Mouse (Mus musculus): Measurements from ENCODE around the gene Skiv2l. TPM values are rescaled to one million over a fixed set of nuclear protein-coding genes. Genes with fewer than 3 reads are reported as not detected.
"Not testable (repeated sequence)": the region's sequence is repeated elsewhere in the genome, so short reads cannot be mapped to it uniquely, and the experiment has no call there.

The Skiv2l gene
- total and polyA plus RNA-seq, 3 experiments = 18.1 to 28.9 (median 26.8) TPM

DNA sequence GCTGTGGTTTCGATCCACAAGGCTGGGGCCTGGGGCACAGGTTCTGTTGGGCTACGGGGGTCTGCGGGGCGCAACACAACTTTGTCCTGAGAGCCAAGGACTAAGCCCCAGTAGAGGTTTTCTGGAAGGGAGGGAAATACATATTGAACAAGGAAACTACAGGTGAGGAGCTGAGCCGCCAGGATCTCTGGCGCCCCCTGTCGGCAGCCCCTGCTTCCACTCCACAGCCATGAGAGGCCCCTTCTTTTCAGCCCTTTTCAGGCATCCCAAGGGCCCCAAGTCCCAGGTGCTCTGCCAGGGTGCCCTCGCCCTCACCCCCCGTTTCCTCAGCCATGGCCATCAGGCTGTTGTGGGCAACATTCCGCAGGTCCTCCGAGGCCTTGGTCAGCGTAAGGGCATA is 36.3 kb downstream of the Skiv2l start:
- H3K9ac ChIP-seq (ENCODE audit: low read depth, low read length); H3K27me3 ChIP-seq (ENCODE audit: control insufficient read depth, insufficient read depth, low read length); H3K36me3 ChIP-seq (ENCODE audit: control insufficient read depth, insufficient read depth, low read length); H3K4me3 ChIP-seq; H3K27ac ChIP-seq; H3K4me1 ChIP-seq (ENCODE audit: control insufficient read depth, insufficient read depth, low read length); H3K79me2 ChIP-seq (replicated peaks; ENCODE audit: control insufficient read depth, insufficient read depth, low read length): not testable (repeated sequence)
- DNase-seq = peak; percentile 21 to 58
- TF ChIP-seq CTCF (IDR thresholded peaks at IDR 0.05) = peak; percentile 82
- intact Hi-C loops (cut with DNase I) = loop anchor here (2.0 kb wide), 1 partner anchor 81 kb away; no protein-coding TSS in a partner anchor
- WGBS = 58% methylated on average over 12 of the region's 12 CpGs

DNA sequence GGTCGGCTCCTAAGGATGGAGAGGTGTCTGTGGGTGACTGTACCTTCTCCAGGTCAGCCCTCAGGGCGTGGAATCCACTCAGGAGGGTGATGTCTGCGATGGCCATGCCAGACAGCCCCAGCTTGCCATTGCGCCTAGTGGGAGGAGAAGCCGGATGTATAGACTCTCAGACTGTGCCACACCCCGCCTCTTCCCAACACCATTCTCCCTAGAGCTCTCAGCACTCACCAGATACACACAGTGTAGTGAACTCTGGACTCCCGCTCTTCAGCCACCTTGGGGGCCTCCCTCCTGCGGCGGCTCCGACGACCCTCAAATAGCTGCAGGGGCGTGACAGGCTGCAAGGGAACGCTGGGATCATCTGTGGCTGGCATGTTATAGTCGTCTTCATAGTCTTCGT is 38.7 kb downstream of the Skiv2l start:
- intact Hi-C loops (cut with DNase I) = no loop called here
- no peak overlapping the region for H3K9ac ChIP-seq (ENCODE audit: low read depth, low read length)
- 69% methylated on average over 15 of the region's 15 CpGs for WGBS
- no peak overlapping the region for H3K4me3 ChIP-seq
- H3K36me3 ChIP-seq (ENCODE audit: control insufficient read depth, insufficient read depth, low read length) = no peaks in the 10 kb centered on the region
- TF ChIP-seq EP300 (IDR thresholded peaks at IDR 0.05; ENCODE audit: insufficient read depth, low read depth, low read length) = no peak
- DNase-seq = no peak
- no peaks in the 10 kb centered on the region for H3K27me3 ChIP-seq (ENCODE audit: control insufficient read depth, insufficient read depth, low read length)
- no peaks in the 10 kb centered on the region for H3K4me1 ChIP-seq (ENCODE audit: control insufficient read depth, insufficient read depth, low read length)
- H3K79me2 ChIP-seq (replicated peaks; ENCODE audit: control insufficient read depth, insufficient read depth, low read length) = no peaks in the 10 kb centered on the region
- H3K27ac ChIP-seq = no peak overlapping the region

DNA sequence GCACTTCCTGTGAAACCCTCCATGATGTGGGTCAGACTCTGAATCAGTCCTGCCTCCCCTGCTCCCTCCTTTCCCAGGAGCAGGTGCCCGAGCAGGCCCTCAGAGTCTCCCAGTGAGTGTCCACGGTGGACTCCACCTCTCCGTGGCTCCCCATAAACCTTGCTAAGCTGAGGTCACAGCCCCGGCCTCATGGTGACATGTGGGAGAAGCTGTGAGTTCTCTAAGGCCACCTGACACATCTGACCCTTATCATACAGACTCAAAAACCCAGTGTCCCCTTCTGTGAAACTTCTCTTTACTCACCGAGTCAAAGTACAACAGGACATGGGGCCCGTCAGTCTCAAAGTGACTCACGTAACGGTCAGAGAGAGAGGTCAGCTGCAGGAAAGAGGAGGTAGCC is 39.2 kb downstream of the Skiv2l start:
- 78% methylated on average over 8 of the region's 8 CpGs for WGBS
- DNase-seq; H3K9ac ChIP-seq (ENCODE audit: low read depth, low read length); intact Hi-C loops (cut with DNase I); H3K27me3 ChIP-seq (ENCODE audit: control insufficient read depth, insufficient read depth, low read length); H3K79me2 ChIP-seq (replicated peaks; ENCODE audit: control insufficient read depth, insufficient read depth, low read length); H3K4me3 ChIP-seq; H3K36me3 ChIP-seq (ENCODE audit: control insufficient read depth, insufficient read depth, low read length); H3K4me1 ChIP-seq (ENCODE audit: control insufficient read depth, insufficient read depth, low read length); H3K27ac ChIP-seq: not testable (repeated sequence)

DNA sequence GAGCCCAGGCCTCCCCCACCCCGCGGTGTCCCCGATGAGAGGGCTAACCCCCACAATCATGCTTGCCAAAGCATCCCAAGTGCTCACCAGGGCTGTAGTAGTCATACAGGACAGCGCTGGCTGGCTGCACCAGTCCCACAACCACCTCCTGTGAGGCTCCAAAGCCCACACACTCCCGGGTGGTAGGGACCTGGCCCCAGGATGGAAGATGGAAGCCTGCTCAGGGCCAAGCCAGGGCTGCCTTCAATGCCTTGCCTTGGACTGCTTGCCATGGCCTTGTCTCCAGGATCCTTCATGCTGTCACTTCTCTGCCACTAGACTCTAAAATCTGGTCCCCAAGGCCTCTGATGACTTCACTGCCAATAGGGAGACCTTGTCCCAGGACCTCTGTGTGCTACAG is 39.6 kb downstream of the Skiv2l start:
- WGBS = 71% methylated on average over 5 of the region's 5 CpGs
- H3K79me2 ChIP-seq (replicated peaks; ENCODE audit: control insufficient read depth, insufficient read depth, low read length); intact Hi-C loops (cut with DNase I); H3K9ac ChIP-seq (ENCODE audit: low read depth, low read length); H3K36me3 ChIP-seq (ENCODE audit: control insufficient read depth, insufficient read depth, low read length); H3K27me3 ChIP-seq (ENCODE audit: control insufficient read depth, insufficient read depth, low read length); DNase-seq; H3K4me1 ChIP-seq (ENCODE audit: control insufficient read depth, insufficient read depth, low read length); H3K4me3 ChIP-seq; H3K27ac ChIP-seq: not testable (repeated sequence)

DNA sequence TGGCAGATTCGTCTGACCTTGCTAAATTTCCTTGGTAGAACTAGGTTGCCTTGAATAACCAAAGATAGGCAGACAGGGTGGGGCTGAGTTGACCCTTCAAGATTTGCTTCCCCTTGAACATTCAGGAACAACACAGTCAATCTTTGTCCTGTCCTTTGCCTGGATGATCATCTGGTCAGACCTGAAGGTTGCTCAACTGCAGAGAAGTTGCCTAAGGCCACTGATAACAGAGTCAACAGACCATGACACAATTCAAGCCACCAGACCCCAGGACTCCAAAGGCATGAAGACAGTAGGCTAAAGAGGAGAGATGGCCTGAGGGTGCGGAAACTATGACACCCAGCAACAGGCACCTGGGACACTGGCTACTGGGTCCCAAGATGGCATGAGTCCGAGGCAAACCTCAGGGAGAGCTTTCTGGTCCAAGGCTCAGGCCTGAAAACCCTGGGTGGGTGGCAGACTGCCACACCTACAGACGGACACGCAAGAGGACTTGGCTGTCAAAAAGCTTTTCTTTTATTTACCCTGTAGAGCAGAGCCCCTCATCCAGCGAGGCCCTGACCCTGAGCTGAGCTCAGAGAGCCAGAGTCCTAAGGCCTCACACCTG is 41.3 kb downstream of the Skiv2l start:
- TF ChIP-seq CTCF (IDR thresholded peaks at IDR 0.05) (no peak), POLR2A (IDR thresholded peaks at IDR 0.05; ENCODE audit: insufficient read depth, low read depth, low read length) (no peak), EP300 (IDR thresholded peaks at IDR 0.05; ENCODE audit: insufficient read depth, low read depth, low read length) (no peak)
- WGBS = 76% methylated on average over 6 of the region's 6 CpGs
- Histone ChIP-seq H3K36me3 (ENCODE audit: control insufficient read depth, insufficient read depth, low read length) (no peaks in the 10 kb centered on the region), H3K4me1 (ENCODE audit: control insufficient read depth, insufficient read depth, low read length) (no peaks in the 10 kb centered on the region), H3K4me3 (no peak overlapping the region), H3K9ac (ENCODE audit: low read depth, low read length) (no peak overlapping the region), H3K27ac (no peak overlapping the region), H3K79me2 (replicated peaks; ENCODE audit: control insufficient read depth, insufficient read depth, low read length) (no peaks in the 10 kb centered on the region), H3K27me3 (ENCODE audit: control insufficient read depth, insufficient read depth, low read length) (no peaks in the 10 kb centered on the region)
- intact Hi-C loops (cut with DNase I) = no loop called here
- no peak for DNase-seq

DNA sequence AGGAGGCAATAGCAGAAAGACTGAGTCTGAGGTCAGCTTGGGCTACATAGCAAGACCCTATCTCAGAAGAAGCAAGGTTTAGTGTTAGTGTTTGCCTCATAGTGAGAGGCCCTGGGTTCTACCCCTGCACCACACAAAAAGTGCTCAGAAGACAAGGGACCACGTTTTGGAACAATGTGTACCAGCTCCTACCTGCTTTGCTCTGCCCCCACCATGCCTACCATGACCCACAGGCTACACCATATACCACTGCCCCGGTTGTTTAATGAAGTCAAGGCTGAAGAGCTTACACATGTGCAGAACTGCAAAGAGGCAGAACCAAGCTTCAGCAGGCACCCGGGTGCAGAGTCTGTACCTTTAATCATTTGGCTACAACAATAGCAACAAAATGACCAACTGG is 42.8 kb downstream of the Skiv2l start:
- Histone ChIP-seq H3K79me2 (replicated peaks; ENCODE audit: control insufficient read depth, insufficient read depth, low read length) (no peaks in the 10 kb centered on the region), H3K9ac (ENCODE audit: low read depth, low read length) (no peak overlapping the region), H3K4me1 (ENCODE audit: control insufficient read depth, insufficient read depth, low read length) (no peaks in the 10 kb centered on the region), H3K27ac (no peak overlapping the region), H3K36me3 (ENCODE audit: control insufficient read depth, insufficient read depth, low read length) (no peaks in the 10 kb centered on the region), H3K27me3 (ENCODE audit: control insufficient read depth, insufficient read depth, low read length) (no peaks in the 10 kb centered on the region), H3K4me3 (no peak overlapping the region)
- WGBS = 57% methylated on average over 3 of the region's 3 CpGs
- TF ChIP-seq CTCF (IDR thresholded peaks at IDR 0.05) (no peak), EP300 (IDR thresholded peaks at IDR 0.05; ENCODE audit: insufficient read depth, low read depth, low read length) (no peak), POLR2A (IDR thresholded peaks at IDR 0.05; ENCODE audit: insufficient read depth, low read depth, low read length) (no peak)
- DNase-seq = peak in 1 of 2 experiments; percentile 4
- intact Hi-C loops (cut with DNase I) = no loop called here
